Mouse (Mus musculus) erythroblast, embryonic 14.5 days (primary cell): ENCODE results near the gene Ddost. TPM values are rescaled to one million over a fixed set of nuclear protein-coding genes. Genes with fewer than 3 reads are reported as not detected.

Experiments used
- H3K27me3 ChIP-seq: 2 replicates; pipeline ENCODE4 v1.6.1; 2012; ENCODE audit warnings: inconsistent platforms; ENCODE audit not compliant: control insufficient read depth
- H3K36me3 ChIP-seq: 2 replicates; pipeline ENCODE4 v1.6.1; 2012; ENCODE audit warnings: mild to moderate bottlenecking, inconsistent platforms; ENCODE audit not compliant: control insufficient read depth
- H3K4me1 ChIP-seq: 2 replicates; pipeline ENCODE4 v1.6.1; 2012; ENCODE audit warnings: inconsistent platforms; ENCODE audit not compliant: control insufficient read depth
- H3K4me3 ChIP-seq: replicated peaks from 2 replicates; pipeline ENCODE3; 2012; ENCODE audit warnings: moderate library complexity, mild to moderate bottlenecking, inconsistent platforms
- H3K9me3 ChIP-seq: 2 replicates; pipeline ENCODE4 v1.6.1; 2012; ENCODE audit warnings: low read length, inconsistent platforms, mixed read lengths; ENCODE audit not compliant: control insufficient read depth
- GATA1 ChIP-seq: IDR thresholded peaks from 2 replicates; pipeline ENCODE4 v1.6.1; 2012; ENCODE audit warnings: low read length, inconsistent platforms, mixed read lengths
- TAL1 ChIP-seq: IDR thresholded peaks from 3 replicates; pipeline ENCODE4 v1.6.1; 2012; ENCODE audit warnings: low read length, inconsistent platforms, mixed read lengths
- polyA plus RNA-seq: library from polyadenylated mRNA; stranded (reverse); fragments of >175 nt; gene quantifications from 2 replicates; pipeline ENCODE4 v1.2.3, GENCODE M21; 2012

The Ddost gene
- polyA plus RNA-seq, 1 experiment = 6.5 TPM

GRCm38 (mm10) chr4:138307025-138307424 lies 2.5 kb downstream of the Ddost start:
- H3K36me3 ChIP-seq = peaks cover 57% of the 10 kb centered on the region
- no peak overlapping the region for H3K4me3 ChIP-seq
- H3K9me3 ChIP-seq = no peaks in the 10 kb centered on the region
- peaks cover 41% of the 10 kb centered on the region for H3K4me1 ChIP-seq
- no peaks in the 10 kb centered on the region for H3K27me3 ChIP-seq
- TF ChIP-seq TAL1 (no peak), GATA1 (no peak)

GRCm38 (mm10) chr4:138307739-138308138 lies 3.2 kb downstream of the Ddost start:
- Histone ChIP-seq H3K4me3 (no peak overlapping the region), H3K27me3 (no peaks in the 10 kb centered on the region), H3K9me3 (no peaks in the 10 kb centered on the region), H3K4me1 (peaks cover 37% of the 10 kb centered on the region), H3K36me3 (peaks cover 64% of the 10 kb centered on the region)
- TF ChIP-seq TAL1 (no peak), GATA1 (no peak)

GRCm38 (mm10) chr4:138310311-138310910 lies 5.9 kb downstream of the Ddost start:
- H3K36me3 ChIP-seq = peaks cover 85% of the 10 kb centered on the region

GRCm38 (mm10) chr4:138311595-138311994 lies 7.1 kb downstream of the Ddost start:
- H3K4me1 ChIP-seq = peaks cover 7% of the 10 kb centered on the region
- H3K27me3 ChIP-seq = no peaks in the 10 kb centered on the region
- TF ChIP-seq TAL1 (no peak), GATA1 (no peak)
- peaks cover 2% of the 10 kb centered on the region; the same call in 1 of the 2 replicates for H3K9me3 ChIP-seq
- no peak overlapping the region for H3K4me3 ChIP-seq
- peaks cover 89% of the 10 kb centered on the region for H3K36me3 ChIP-seq

More at GRCm38 (mm10) chr4:138310311-138310910, 5.9 kb downstream of the Ddost start:
- Histone ChIP-seq H3K4me3 (no peak overlapping the region), H3K9me3 (no peaks in the 10 kb centered on the region), H3K4me1 (peaks cover 16% of the 10 kb centered on the region), H3K27me3 (no peaks in the 10 kb centered on the region)
- TF ChIP-seq TAL1 (no peak), GATA1 (no peak)

GRCm38 (mm10) chr4:138312105-138312504 lies 7.6 kb downstream of the Ddost start:
- Histone ChIP-seq H3K4me3 (no peak overlapping the region), H3K36me3 (peaks cover 87% of the 10 kb centered on the region), H3K4me1 (peaks cover 5% of the 10 kb centered on the region), H3K27me3 (no peaks in the 10 kb centered on the region), H3K9me3 (peaks cover 2% of the 10 kb centered on the region; the same call in 1 of the 2 replicates)
- TF ChIP-seq GATA1 (no peak), TAL1 (no peak)

GRCm38 (mm10) chr4:138313021-138313420 lies 8.5 kb downstream of the Ddost start:
- TF ChIP-seq GATA1 (no peak), TAL1 (no peak)
- Histone ChIP-seq H3K4me1 (no peaks in the 10 kb centered on the region), H3K36me3 (peaks cover 85% of the 10 kb centered on the region), H3K9me3 (peaks cover 2% of the 10 kb centered on the region; the same call in 1 of the 2 replicates), H3K27me3 (no peaks in the 10 kb centered on the region), H3K4me3 (no peak overlapping the region)

- Histone ChIP-seq H3K4me1 (peaks cover 2% of the 10 kb centered on the region; the same call in 1 of the 2 replicates), H3K4me3 (no peak overlapping the region), H3K27me3 (no peaks in the 10 kb centered on the region), H3K9me3 (peaks cover 2% of the 10 kb centered on the region; the same call in 1 of the 2 replicates), H3K36me3 (peaks cover 77% of the 10 kb centered on the region)
- no peak for TF ChIP-seq GATA1
- no peak for TF ChIP-seq TAL1
Measured at GRCm38 (mm10) chr4:138313795-138314194, 9.3 kb downstream of the Ddost start.

- H3K4me1 ChIP-seq = peaks cover 8% of the 10 kb centered on the region
- no peak overlapping the region for H3K4me3 ChIP-seq
- no peaks in the 10 kb centered on the region for H3K27me3 ChIP-seq
- no peak for TF ChIP-seq GATA1
- no peak for TF ChIP-seq TAL1
- H3K36me3 ChIP-seq = peaks cover 58% of the 10 kb centered on the region
- peaks cover 2% of the 10 kb centered on the region; the same call in 1 of the 2 replicates for H3K9me3 ChIP-seq
Measured at GRCm38 (mm10) chr4:138315781-138316180, 11.3 kb downstream of the Ddost start.

- Histone ChIP-seq H3K36me3 (peaks cover 52% of the 10 kb centered on the region), H3K4me1 (peaks cover 8% of the 10 kb centered on the region), H3K4me3 (no peak overlapping the region), H3K9me3 (peaks cover 2% of the 10 kb centered on the region; the same call in 1 of the 2 replicates), H3K27me3 (no peaks in the 10 kb centered on the region)
- no peak for TF ChIP-seq TAL1
- TF ChIP-seq GATA1 = no peak
Measured at GRCm38 (mm10) chr4:138316369-138316768, 11.8 kb downstream of the Ddost start.
